Mouse (Mus musculus): ENCODE data around the gene Ipo9.

The Ipo9 gene

GRCm38 (mm10) chr1:135367005-135367404 is 63.3 kb downstream of the Ipo9 start:
- no peak for DNase-seq

- DNase-seq: peak; percentile 28
Measured at GRCm38 (mm10) chr1:135366380-135366779, 63.9 kb downstream of the Ipo9 start.

GRCm38 (mm10) chr1:135363446-135363845 is 66.9 kb downstream of the Ipo9 start:
- DNase-seq: no peak

DNA sequence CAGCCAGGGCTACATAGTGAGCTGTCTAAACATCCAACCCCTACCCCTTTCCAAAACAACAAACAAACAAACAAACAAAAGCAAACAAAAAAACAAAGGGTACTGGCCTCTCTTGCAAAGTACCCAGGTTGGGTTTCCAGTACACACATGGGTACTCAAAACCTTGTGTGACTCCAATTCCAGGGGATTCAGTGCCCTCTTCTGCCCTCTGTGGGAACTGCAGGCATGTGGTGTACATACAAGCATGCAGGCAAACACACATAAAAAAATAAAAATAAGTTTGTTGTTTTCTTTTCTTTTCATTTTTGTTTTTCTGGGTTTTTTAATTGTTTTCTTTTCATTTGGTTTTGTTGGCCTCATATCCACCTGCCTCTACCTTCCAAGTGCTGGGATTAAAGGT is 68.2 kb downstream of the Ipo9 start:
- no peak for DNase-seq

- DNase-seq: no peak
Measured at GRCm38 (mm10) chr1:135361491-135361890, 68.8 kb downstream of the Ipo9 start.

- DNase-seq: no peak
Measured at GRCm38 (mm10) chr1:135359071-135359470, 71.2 kb downstream of the Ipo9 start.

DNA sequence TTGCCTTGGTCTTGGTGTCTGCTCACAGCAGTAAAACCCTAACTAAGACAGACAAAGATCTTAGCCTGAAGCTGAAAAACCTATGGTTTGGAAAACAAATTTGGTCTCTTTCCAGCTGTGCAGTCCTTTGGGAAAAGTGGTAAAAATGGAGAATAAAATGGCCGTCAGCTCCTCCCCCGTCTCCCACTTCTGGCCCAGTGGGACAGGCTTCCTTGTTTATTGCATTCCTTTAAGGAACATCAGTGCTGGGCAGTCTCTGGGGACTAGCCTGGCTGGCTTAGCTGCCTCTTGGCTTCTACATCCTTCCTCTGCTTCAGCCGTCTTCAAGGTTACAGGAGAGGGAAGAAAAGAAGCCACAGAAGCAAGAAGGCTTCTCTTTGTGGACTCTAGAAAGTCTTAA is 78.3 kb downstream of the Ipo9 start:
- DNase-seq: no peak

- no peak for DNase-seq
Measured at GRCm38 (mm10) chr1:135347498-135348169, 82.7 kb downstream of the Ipo9 start.

GRCm38 (mm10) chr1:135346891-135347290 is 83.4 kb downstream of the Ipo9 start:
- DNase-seq: no peak

- peak; percentile 13 for DNase-seq
Measured at GRCm38 (mm10) chr1:135344026-135344425, 86.3 kb downstream of the Ipo9 start.

- DNase-seq: no peak
Measured at GRCm38 (mm10) chr1:135341947-135342346, 88.4 kb downstream of the Ipo9 start.
